Mouse (Mus musculus) fat pad, adult 2 months (tissue): Measurements from ENCODE around the gene Sema4c.

Source experiments
- DNase-seq: peaks from one replicate; pipeline ENCODE4 v3.0.0-alpha.2; 2011; ENCODE audit warnings: low read depth, low spot score; ENCODE audit errors: extremely low read depth

The Sema4c gene

GRCm38 (mm10) chr1:36558031-36558993, at the start of gene Sema4c:
Gene Sema4c (minus strand): TSS chr1:36558349.
- no peak for DNase-seq

GRCm38 (mm10) chr1:36606951-36607350, 48.8 kb upstream of the Sema4c start:
- DNase-seq = no peak

GRCm38 (mm10) chr1:36604254-36605156, 46.4 kb upstream of the Sema4c start:
- no peak for DNase-seq

GRCm38 (mm10) chr1:36603361-36603760, 45.2 kb upstream of the Sema4c start:
- DNase-seq = peak; percentile 86

- no peak for DNase-seq
Measured at GRCm38 (mm10) chr1:36602271-36602670, 44.1 kb upstream of the Sema4c start.

GRCm38 (mm10) chr1:36598411-36598810, 40.3 kb upstream of the Sema4c start:
- DNase-seq = no peak

- no peak for DNase-seq
Measured at GRCm38 (mm10) chr1:36596114-36596513, 38.0 kb upstream of the Sema4c start.

GRCm38 (mm10) chr1:36595167-36595931, 37.2 kb upstream of the Sema4c start:
- DNase-seq = no peak

GRCm38 (mm10) chr1:36593099-36593498, 35.0 kb upstream of the Sema4c start:
- no peak for DNase-seq

- DNase-seq = no peak
Measured at GRCm38 (mm10) chr1:36591408-36591807, 33.3 kb upstream of the Sema4c start.

GRCm38 (mm10) chr1:36590664-36591063, 32.5 kb upstream of the Sema4c start:
- no peak for DNase-seq

GRCm38 (mm10) chr1:36589486-36589885, 31.3 kb upstream of the Sema4c start:
- DNase-seq = no peak

GRCm38 (mm10) chr1:36588476-36589450, 30.6 kb upstream of the Sema4c start:
- DNase-seq = no peak

- no peak for DNase-seq
Measured at GRCm38 (mm10) chr1:36587860-36588259, 29.7 kb upstream of the Sema4c start.

- no peak for DNase-seq
Measured at GRCm38 (mm10) chr1:36586288-36586687, 28.1 kb upstream of the Sema4c start.

- no peak for DNase-seq
Measured at GRCm38 (mm10) chr1:36583408-36584116, 25.4 kb upstream of the Sema4c start.

GRCm38 (mm10) chr1:36582211-36582610, 24.1 kb upstream of the Sema4c start:
- no peak for DNase-seq

- DNase-seq = no peak
Measured at GRCm38 (mm10) chr1:36581260-36581659, 23.1 kb upstream of the Sema4c start.
